Mouse (Mus musculus) midbrain, postnatal 0 days (tissue): ENCODE data around the gene Chd1l. TPM values are rescaled to one million over a fixed set of nuclear protein-coding genes. Genes with fewer than 3 reads are reported as not detected.

Source experiments
- ATAC-seq: fragments of 200-750 bp; cut with Nextera tagmentation; 2 replicates; pipeline ENCODE4 v1.8.0; 2017; ENCODE audit warnings: moderate number of reproducible peaks, mild to moderate bottlenecking, moderate TSS enrichment, moderate library complexity; ENCODE audit not compliant: low FRiP score
- DNase-seq: peaks from one replicate; pipeline ENCODE4 v3.0.0-alpha.2; 2015; ENCODE audit warnings: low spot score
- H3K27ac ChIP-seq: fragments of 300-500 bp; sonication (generic); 2 replicates; pipeline ENCODE4 v1.5.1; 2014; ENCODE audit warnings: low read depth, mild to moderate bottlenecking, low read length, mixed read lengths
- H3K27me3 ChIP-seq: fragments of 300-500 bp; sonication (generic); 2 replicates; pipeline ENCODE4 v1.6.1; 2014; ENCODE audit warnings: low read length, control low read depth, mixed read lengths; ENCODE audit not compliant: insufficient read depth
- H3K36me3 ChIP-seq: fragments of 300-500 bp; sonication (generic); 2 replicates; pipeline ENCODE4 v1.6.1; 2014; ENCODE audit warnings: low read length, control low read depth, mixed read lengths; ENCODE audit not compliant: insufficient read depth
- H3K4me1 ChIP-seq: fragments of 300-500 bp; sonication (generic); 2 replicates; pipeline ENCODE4 v1.6.1; 2014; ENCODE audit warnings: mild to moderate bottlenecking, control low read depth, antibody characterized with exemption, low read length, mixed read lengths; ENCODE audit not compliant: insufficient read depth
- H3K4me2 ChIP-seq: fragments of 300-500 bp; sonication (generic); 2 replicates; pipeline ENCODE4 v1.6.1; 2014; ENCODE audit warnings: low read depth, mild to moderate bottlenecking, low read length, mixed read lengths; ENCODE audit not compliant: poor library complexity, severe bottlenecking
- H3K4me3 ChIP-seq: fragments of 300-500 bp; sonication (generic); 2 replicates; pipeline ENCODE4 v1.5.1; 2014; ENCODE audit warnings: low read depth, mild to moderate bottlenecking, low read length, moderate library complexity
- H3K9ac ChIP-seq: fragments of 300-500 bp; sonication (generic); replicated peaks from 2 replicates; pipeline ENCODE4 v1.6.1; 2014; ENCODE audit warnings: mild to moderate bottlenecking, low read length, moderate library complexity, mixed read lengths; ENCODE audit not compliant: poor library complexity, severe bottlenecking
- H3K9me3 ChIP-seq: fragments of 300-500 bp; sonication (generic); 2 replicates; pipeline ENCODE4 v1.6.1; 2016; ENCODE audit warnings: low read length, control low read depth
- CTCF ChIP-seq: IDR thresholded peaks from 2 replicates; pipeline ENCODE4 v1.5.1; 2016; ENCODE audit warnings: antibody characterized with exemption, mild to moderate bottlenecking
- WGBS: fragments of 180-500 bp; shearing (Covaris S2); extraction: QIAGEN DNeasy Blood & Tissue Kit; methylation state at CpG from one replicate; pipeline ENCODE4 v1.1.7; 2014; 5-methylcytosine and 5-hydroxymethylcytosine counted together
- polyA plus RNA-seq: library from polyadenylated mRNA; unstranded; fragments of >200 nt; fragmentation: Nextera tagmentation; extraction: Ambion mirVana; gene quantifications from 2 replicates; pipeline ENCODE4 v1.2.1, GENCODE M21; 2015
- total RNA-seq: library from RNA; depleted of rRNA; stranded (reverse); fragments of >200 nt; gene quantifications from 2 replicates; pipeline ENCODE4 v1.2.3, GENCODE M21; 2014

Gene Chd1l
- total and polyA plus RNA-seq, 2 experiments from 2014 or later = 5.9 to 6.9 TPM

DNA sequence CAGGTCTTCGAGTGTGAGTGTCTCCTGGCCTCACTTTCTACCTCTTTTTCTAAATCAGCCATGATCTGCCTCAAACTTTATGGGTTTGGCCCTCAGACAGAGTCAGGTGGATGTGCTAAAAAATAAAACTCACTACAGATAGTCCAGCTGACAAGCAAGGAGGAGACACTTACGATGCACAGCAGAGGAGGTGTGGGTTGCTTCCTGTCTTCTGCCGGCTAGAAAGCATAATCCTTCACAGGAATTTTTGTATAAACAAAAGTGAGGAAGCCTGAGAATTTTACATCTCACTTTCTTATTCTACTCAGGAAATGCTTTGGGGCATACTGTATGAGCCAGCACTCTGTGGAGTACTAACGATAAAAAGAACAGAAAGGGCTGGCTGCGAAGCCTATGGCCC, 45.4 kb downstream of the Chd1l start:
- DNase-seq (no peak), ATAC-seq (no peak)
- Histone ChIP-seq H3K4me2 (no peak overlapping the region), H3K27ac (no peak overlapping the region), H3K27me3 (no peaks in the 10 kb centered on the region), H3K9ac (no peak overlapping the region), H3K4me3 (no peak overlapping the region), H3K9me3 (no peaks in the 10 kb centered on the region), H3K36me3 (no peaks in the 10 kb centered on the region), H3K4me1 (no peaks in the 10 kb centered on the region)
- no peak for TF ChIP-seq CTCF
- WGBS = 73% methylated on average over 5 of the region's 5 CpGs

DNA sequence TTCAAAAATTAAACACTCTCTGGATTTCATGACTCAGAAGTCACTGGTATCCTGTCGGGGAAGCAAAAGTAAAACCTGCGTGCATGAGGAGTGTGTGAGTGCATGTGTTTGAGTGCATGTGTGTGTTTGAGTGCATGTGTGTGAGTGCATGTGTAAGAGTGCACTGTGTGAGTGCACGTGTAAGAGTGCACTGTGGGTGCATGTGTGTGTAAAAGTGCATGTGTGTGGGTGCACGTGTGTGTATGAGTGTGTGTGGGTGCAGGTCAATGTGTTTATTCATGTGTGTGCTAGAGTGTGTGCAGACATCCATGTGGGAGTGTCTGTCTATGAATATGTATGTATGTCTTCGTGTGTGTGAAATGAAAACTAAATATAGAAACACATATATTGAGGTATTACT, 51.4 kb downstream of the Chd1l start:
- Histone ChIP-seq H3K9me3 (no peaks in the 10 kb centered on the region), H3K4me1 (no peaks in the 10 kb centered on the region), H3K27me3 (no peaks in the 10 kb centered on the region), H3K9ac (no peak overlapping the region), H3K4me2 (no peak overlapping the region), H3K4me3 (no peak overlapping the region), H3K27ac (no peak overlapping the region), H3K36me3 (no peaks in the 10 kb centered on the region)
- DNase-seq = no peak
- TF ChIP-seq CTCF = no peak
- WGBS = 89% methylated on average over 5 of the region's 5 CpGs
- ATAC-seq = no peak

DNA sequence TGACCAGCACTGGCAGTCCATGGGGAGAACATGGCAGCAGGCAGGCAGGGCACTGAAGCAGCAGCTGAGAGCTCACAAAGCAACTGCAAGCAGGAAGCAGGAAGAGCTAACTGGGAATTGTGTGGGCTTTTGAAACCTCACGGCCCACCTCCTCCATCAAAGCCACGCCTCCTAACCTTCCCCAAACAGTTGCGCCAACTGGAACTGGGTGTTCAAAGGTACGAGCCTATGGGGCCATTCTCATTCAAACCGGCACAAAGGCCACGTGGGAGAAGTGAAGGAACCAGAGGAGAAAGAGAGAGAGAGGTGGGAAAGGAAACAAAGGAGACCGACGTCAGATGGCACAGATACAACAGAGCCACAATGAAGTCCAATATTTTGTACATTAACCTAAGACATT, 63.8 kb downstream of the Chd1l start:
- Histone ChIP-seq H3K36me3 (no peaks in the 10 kb centered on the region), H3K27ac (no peak overlapping the region), H3K9ac (no peak overlapping the region), H3K9me3 (no peaks in the 10 kb centered on the region), H3K4me3 (no peak overlapping the region), H3K27me3 (no peaks in the 10 kb centered on the region), H3K4me2 (no peak overlapping the region), H3K4me1 (no peaks in the 10 kb centered on the region)
- DNase-seq = no peak
- no peak for TF ChIP-seq CTCF
- WGBS = 31% methylated on average over 8 of the region's 8 CpGs
- ATAC-seq = no peak

DNA sequence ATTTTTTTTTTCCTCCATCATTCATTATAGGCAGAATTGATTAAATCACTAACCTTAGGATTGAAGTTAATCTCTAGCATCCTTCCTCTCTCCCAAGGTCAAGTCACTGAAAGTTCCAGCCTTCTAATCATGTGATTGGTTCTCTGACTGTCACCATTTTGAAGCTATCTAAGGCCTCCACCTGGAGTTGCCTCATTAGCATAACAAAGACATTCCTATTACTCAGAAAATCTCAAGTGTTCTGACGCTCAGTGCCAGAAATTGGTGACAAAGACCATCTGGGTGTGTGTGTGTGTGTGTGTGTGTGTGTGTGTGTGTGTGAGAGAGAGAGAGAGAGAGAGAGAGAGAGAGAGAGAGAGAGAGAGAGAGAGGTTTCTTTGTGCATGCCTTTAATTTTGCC, 69.8 kb downstream of the Chd1l start:
- no peaks in the 10 kb centered on the region for H3K9me3 ChIP-seq
- no peak for DNase-seq
- 15% methylated on average over 1 of the region's 1 CpGs for WGBS
- no peaks in the 10 kb centered on the region for H3K27me3 ChIP-seq
- no peak for ATAC-seq
- no peak overlapping the region for H3K4me3 ChIP-seq
- H3K9ac ChIP-seq = no peak overlapping the region
- H3K27ac ChIP-seq = no peak overlapping the region
- no peak overlapping the region for H3K4me2 ChIP-seq
- no peak for TF ChIP-seq CTCF
- no peaks in the 10 kb centered on the region for H3K4me1 ChIP-seq
- H3K36me3 ChIP-seq = no peaks in the 10 kb centered on the region

DNA sequence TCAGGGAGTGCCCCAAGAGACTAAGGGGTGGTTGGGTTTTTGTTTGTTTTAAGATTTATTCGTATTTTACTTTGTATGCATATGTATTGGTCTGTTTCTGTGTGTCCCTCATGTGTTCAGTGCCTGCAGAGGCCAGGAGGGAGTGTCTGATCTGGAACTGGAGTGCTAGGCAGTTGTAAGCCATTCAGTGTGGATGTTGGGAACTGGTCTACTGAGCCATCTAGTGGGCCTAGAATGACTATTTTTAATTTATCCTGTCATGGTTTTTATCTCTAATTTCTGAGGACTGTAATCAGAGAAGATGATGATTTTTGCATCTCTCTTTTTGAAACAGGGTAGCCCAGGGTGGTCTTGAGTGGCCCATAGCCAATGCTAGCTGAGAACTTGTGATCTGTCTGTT, 71.4 kb downstream of the Chd1l start:
- 43% methylated on average over 1 of the region's 1 CpGs for whole genome bisulfite sequencing
- Histone ChIP-seq H3K4me2 (no peak overlapping the region), H3K27ac (no peak overlapping the region), H3K9me3 (no peaks in the 10 kb centered on the region), H3K4me1 (no peaks in the 10 kb centered on the region), H3K9ac (no peak overlapping the region), H3K4me3 (no peak overlapping the region), H3K27me3 (no peaks in the 10 kb centered on the region), H3K36me3 (no peaks in the 10 kb centered on the region)
- DNase-seq (peak; percentile 31), ATAC-seq (no peak)
- peak; percentile 54 for TF ChIP-seq CTCF

DNA sequence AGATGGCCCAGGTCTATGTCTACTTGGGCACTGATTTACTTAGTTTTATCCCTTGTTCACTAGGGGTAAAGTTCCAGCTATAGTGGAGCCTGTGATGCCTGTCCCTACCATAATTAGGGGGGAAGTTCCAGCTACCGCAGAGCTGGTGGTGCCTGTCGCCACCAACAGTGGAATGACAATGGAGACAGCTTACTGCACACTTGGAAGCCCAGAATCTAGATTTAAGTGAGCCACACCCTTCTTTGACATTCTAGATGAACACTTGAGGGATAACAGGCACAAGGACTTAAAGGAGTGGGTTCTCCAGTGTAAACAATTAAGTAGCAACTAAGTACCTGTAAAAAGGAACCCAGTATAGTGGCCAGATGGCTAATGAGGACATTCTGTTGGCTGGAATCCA, 73.0 kb downstream of the Chd1l start:
- no peaks in the 10 kb centered on the region for H3K9me3 ChIP-seq
- DNase-seq (no peak), ATAC-seq (no peak)
- H3K27me3 ChIP-seq = no peaks in the 10 kb centered on the region
- WGBS = 80% methylated on average over 2 of the region's 2 CpGs
- no peak for TF ChIP-seq CTCF
- no peak overlapping the region for H3K4me3 ChIP-seq
- H3K36me3 ChIP-seq = no peaks in the 10 kb centered on the region
- H3K9ac ChIP-seq = no peak overlapping the region
- no peak overlapping the region for H3K27ac ChIP-seq
- no peaks in the 10 kb centered on the region for H3K4me1 ChIP-seq
- H3K4me2 ChIP-seq = no peak overlapping the region
